Mouse (Mus musculus): ENCODE measurements around the gene Slit1. TPM values are rescaled to one million over a fixed set of nuclear protein-coding genes. Genes with fewer than 3 reads are reported as not detected.

Gene Slit1
- 0.41 TPM for polyA plus RNA-seq (2014; fragmentation: Illumina TruSeq; extraction: RNeasy Lipid Tissue Mini Kit (QIAGEN cat#74804); ENCODE audit: low read depth, low replicate concordance)

GRCm38 (mm10) chr19:41743396-41743795 is at the start of gene Slit1:
Gene Slit1 (minus strand): TSS chr19:41743665.

GRCm38 (mm10) chr19:41581706-41582420 is 161.6 kb downstream of the Slit1 start, which contains the start of gene Gm340:
Gene Gm340 (plus strand): TSS chr19:41582370.

Other genes with a start within 250 kb of the Slit1 start
- 3.6 TPM for gene Gm340, start 161.3 kb downstream of the Slit1 start, polyA plus RNA-seq (2014; fragmentation: Illumina TruSeq; extraction: RNeasy Lipid Tissue Mini Kit (QIAGEN cat#74804); ENCODE audit: low read depth, low replicate concordance)
- gene Arhgap19, start 58.4 kb upstream of the Slit1 start, polyA plus RNA-seq (2014; fragmentation: Illumina TruSeq; extraction: RNeasy Lipid Tissue Mini Kit (QIAGEN cat#74804); ENCODE audit: low read depth, low replicate concordance) = 5.7 TPM
- gene Frat1, start 86.3 kb upstream of the Slit1 start, polyA plus RNA-seq (2014; fragmentation: Illumina TruSeq; extraction: RNeasy Lipid Tissue Mini Kit (QIAGEN cat#74804); ENCODE audit: low read depth, low replicate concordance) = 1.3 TPM
- gene Frat2, start 104.5 kb upstream of the Slit1 start, polyA plus RNA-seq (2014; fragmentation: Illumina TruSeq; extraction: RNeasy Lipid Tissue Mini Kit (QIAGEN cat#74804); ENCODE audit: low read depth, low replicate concordance) = 1.4 TPM
- 0.70 TPM for gene Rrp12, start 152.5 kb upstream of the Slit1 start, polyA plus RNA-seq (2014; fragmentation: Illumina TruSeq; extraction: RNeasy Lipid Tissue Mini Kit (QIAGEN cat#74804); ENCODE audit: low read depth, low replicate concordance)
- gene Pgam1, start 168.3 kb upstream of the Slit1 start, polyA plus RNA-seq (2014; fragmentation: Illumina TruSeq; extraction: RNeasy Lipid Tissue Mini Kit (QIAGEN cat#74804); ENCODE audit: low read depth, low replicate concordance) = 980 TPM
- gene Exosc1, start 189.8 kb upstream of the Slit1 start, polyA plus RNA-seq (2014; fragmentation: Illumina TruSeq; extraction: RNeasy Lipid Tissue Mini Kit (QIAGEN cat#74804); ENCODE audit: low read depth, low replicate concordance) = 33.2 TPM
- gene Zdhhc16, start 189.8 kb upstream of the Slit1 start, polyA plus RNA-seq (2014; fragmentation: Illumina TruSeq; extraction: RNeasy Lipid Tissue Mini Kit (QIAGEN cat#74804); ENCODE audit: low read depth, low replicate concordance) = 30.8 TPM
- 13.2 TPM for gene Mms19, start 237.5 kb upstream of the Slit1 start, polyA plus RNA-seq (2014; fragmentation: Illumina TruSeq; extraction: RNeasy Lipid Tissue Mini Kit (QIAGEN cat#74804); ENCODE audit: low read depth, low replicate concordance)
- gene Ubtd1, start 238.1 kb upstream of the Slit1 start, polyA plus RNA-seq (2014; fragmentation: Illumina TruSeq; extraction: RNeasy Lipid Tissue Mini Kit (QIAGEN cat#74804); ENCODE audit: low read depth, low replicate concordance) = 0.52 TPM

Data from adrenal gland, adult 10 weeks (tissue).